Mouse (Mus musculus) thymus, adult 2 months (tissue): ENCODE measurements around the gene Strbp. TPM values are rescaled to one million over a fixed set of nuclear protein-coding genes. Genes with fewer than 3 reads are reported as not detected.

ENCODE experiments used
- DNase-seq: peaks from one replicate; pipeline ENCODE4 v3.0.0; 2021
- H3K27ac ChIP-seq: fragments of 200-500 bp; 2 replicates; pipeline ENCODE4 v1.5.1; 2012; ENCODE audit warnings: low read length, control low read depth; ENCODE audit not compliant: control insufficient read depth, insufficient read depth
- H3K27me3 ChIP-seq: fragments of 200-500 bp; 2 replicates; pipeline ENCODE4 v1.6.1; 2012; ENCODE audit warnings: mild to moderate bottlenecking, low read length, moderate library complexity, mixed read lengths; ENCODE audit not compliant: control insufficient read depth, insufficient read depth
- H3K36me3 ChIP-seq: fragments of 200-500 bp; 2 replicates; pipeline ENCODE4 v1.6.1; 2012; ENCODE audit warnings: mild to moderate bottlenecking, low read length, moderate library complexity; ENCODE audit not compliant: control insufficient read depth, insufficient read depth
- H3K4me1 ChIP-seq: fragments of 200-500 bp; replicated peaks from 2 replicates; pipeline ENCODE4 v1.6.1; 2012; ENCODE audit warnings: low read length; ENCODE audit not compliant: control insufficient read depth, insufficient read depth
- H3K4me3 ChIP-seq: fragments of 200-500 bp; 2 replicates; pipeline ENCODE4 v1.5.1; 2012; ENCODE audit warnings: mild to moderate bottlenecking, low read length, control low read depth, moderate library complexity; ENCODE audit not compliant: control insufficient read depth, insufficient read depth
- CTCF ChIP-seq: fragments of 200-500 bp; IDR thresholded peaks from 2 replicates; pipeline ENCODE4 v1.5.1; 2012; ENCODE audit warnings: mild to moderate bottlenecking, control low read depth, low read length, moderate library complexity, borderline replicate concordance; ENCODE audit not compliant: control insufficient read depth, poor library complexity, insufficient read depth; ENCODE audit errors: extremely low read depth
- POLR2A ChIP-seq: fragments of 200-500 bp; IDR thresholded peaks from 2 replicates; pipeline ENCODE4 v1.6.1; 2012; ENCODE audit warnings: mild to moderate bottlenecking, low read length, control low read depth, moderate library complexity; ENCODE audit not compliant: control insufficient read depth, poor library complexity, insufficient read depth; ENCODE audit errors: extremely low read depth
- WGBS: fragments of 180-500 bp; shearing (Covaris S2); methylation state at CpG from one replicate; pipeline ENCODE4 v1.1.7; 2018; 5-methylcytosine and 5-hydroxymethylcytosine counted together
- polyA plus RNA-seq: library from polyadenylated mRNA; depleted of rRNA; stranded (reverse); fragments of >200 nt; gene quantifications from 2 replicates; pipeline ENCODE4 v1.2.3, GENCODE M21; 2012

Strbp gene
- polyA plus RNA-seq, 1 experiment, result 10.6 TPM

GRCm38 (mm10) chr2:37649590-37649989, 54.1 kb downstream of the Strbp start:
- WGBS, result 97% methylated on average over 2 of the region's 2 CpGs
- TF ChIP-seq CTCF, result no peak
- no peak for TF ChIP-seq POLR2A
- Histone ChIP-seq H3K4me3 (no peak overlapping the region), H3K27me3 (no peaks in the 10 kb centered on the region), H3K27ac (no peak overlapping the region), H3K36me3 (no peaks in the 10 kb centered on the region), H3K4me1 (no peaks in the 10 kb centered on the region)
- no peak for DNase-seq

DNA sequence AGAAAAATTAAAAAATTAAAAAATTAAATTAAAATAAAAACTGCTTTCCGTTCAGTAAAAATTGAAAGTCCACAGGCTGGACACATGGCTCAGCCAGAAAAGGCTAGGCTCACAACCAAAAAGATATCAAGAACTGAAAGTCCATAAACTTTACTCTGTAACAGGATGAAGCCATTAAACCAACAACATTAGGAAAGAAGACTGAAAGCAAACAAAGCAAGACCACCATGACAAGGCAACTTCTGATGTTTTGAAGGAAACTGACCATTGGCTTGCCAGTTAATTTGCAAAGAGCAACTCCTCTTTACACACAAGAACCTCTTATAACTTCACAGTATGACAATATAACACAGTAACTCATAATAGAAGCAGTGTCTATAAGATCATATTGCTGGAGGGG, 54.7 kb downstream of the Strbp start:
- Histone ChIP-seq H3K27ac (no peak overlapping the region), H3K36me3 (no peaks in the 10 kb centered on the region), H3K27me3 (no peaks in the 10 kb centered on the region), H3K4me1 (no peaks in the 10 kb centered on the region), H3K4me3 (no peak overlapping the region)
- DNase-seq, result no peak
- WGBS, result 94% methylated on average over 1 of the region's 1 CpGs
- TF ChIP-seq CTCF, result no peak
- no peak for TF ChIP-seq POLR2A

DNA sequence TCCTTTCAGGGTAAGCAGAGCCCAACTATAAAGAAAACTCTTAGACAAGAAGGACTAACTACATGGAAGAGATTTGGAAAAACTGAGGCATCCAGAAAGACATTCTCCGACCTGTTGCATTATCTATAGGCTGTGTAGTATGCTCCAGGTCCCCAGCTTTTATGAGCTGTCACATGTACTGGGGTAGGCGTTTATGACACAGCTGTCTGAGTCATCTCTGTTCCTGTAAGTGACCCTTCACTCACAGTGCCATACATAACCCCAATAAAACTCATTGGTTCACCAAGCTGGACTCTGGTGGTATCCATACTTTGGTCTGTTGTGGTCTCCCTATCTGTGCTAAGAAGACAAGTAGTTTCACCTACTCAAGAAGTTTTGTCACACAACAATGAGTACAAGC, 80.3 kb downstream of the Strbp start:
- DNase-seq, result no peak
- H3K4me1 ChIP-seq, result no peaks in the 10 kb centered on the region
- H3K36me3 ChIP-seq, result peaks cover 10% of the 10 kb centered on the region; the same call in 1 of the 2 replicates
- H3K27me3 ChIP-seq, result no peaks in the 10 kb centered on the region
- no peak overlapping the region for H3K27ac ChIP-seq
- 94% methylated on average over 2 of the region's 2 CpGs for WGBS
- H3K4me3 ChIP-seq, result no peak overlapping the region
- TF ChIP-seq POLR2A (no peak), CTCF (no peak)

DNA sequence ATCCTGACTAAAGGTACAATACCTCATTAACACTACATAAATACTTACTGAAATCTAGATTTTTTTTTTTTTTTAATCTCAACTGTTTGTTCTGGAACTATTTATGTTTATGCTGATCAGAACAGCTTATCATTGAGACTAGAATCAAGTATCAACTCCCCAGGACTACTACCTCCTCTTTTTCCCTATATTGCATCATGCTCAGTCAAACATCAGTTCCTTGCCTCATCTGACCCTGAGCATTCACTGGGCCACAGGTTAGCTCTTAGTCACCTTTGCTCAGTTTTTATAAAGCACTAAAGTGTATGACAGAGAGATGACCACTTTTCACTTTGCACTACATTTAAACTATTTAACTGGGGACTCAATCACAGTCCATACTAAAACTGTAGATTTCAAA, 115.7 kb downstream of the Strbp start:
- H3K4me3 ChIP-seq, result no peak overlapping the region
- TF ChIP-seq POLR2A (no peak), CTCF (no peak)
- H3K36me3 ChIP-seq, result peaks cover 12% of the 10 kb centered on the region
- H3K27ac ChIP-seq, result no peak overlapping the region
- no peaks in the 10 kb centered on the region for H3K4me1 ChIP-seq
- no peaks in the 10 kb centered on the region for H3K27me3 ChIP-seq
- no peak for DNase-seq

GRCm38 (mm10) chr2:37578185-37578584, 125.5 kb downstream of the Strbp start:
- no peaks in the 10 kb centered on the region for H3K27me3 ChIP-seq
- DNase-seq, result no peak
- no peak overlapping the region for H3K27ac ChIP-seq
- H3K4me1 ChIP-seq, result no peaks in the 10 kb centered on the region
- TF ChIP-seq POLR2A (no peak), CTCF (no peak)
- WGBS, result 68% methylated on average over 2 of the region's 2 CpGs
- no peak overlapping the region for H3K4me3 ChIP-seq
- H3K36me3 ChIP-seq, result no peaks in the 10 kb centered on the region; the same call in 1 of the 2 replicates

DNA sequence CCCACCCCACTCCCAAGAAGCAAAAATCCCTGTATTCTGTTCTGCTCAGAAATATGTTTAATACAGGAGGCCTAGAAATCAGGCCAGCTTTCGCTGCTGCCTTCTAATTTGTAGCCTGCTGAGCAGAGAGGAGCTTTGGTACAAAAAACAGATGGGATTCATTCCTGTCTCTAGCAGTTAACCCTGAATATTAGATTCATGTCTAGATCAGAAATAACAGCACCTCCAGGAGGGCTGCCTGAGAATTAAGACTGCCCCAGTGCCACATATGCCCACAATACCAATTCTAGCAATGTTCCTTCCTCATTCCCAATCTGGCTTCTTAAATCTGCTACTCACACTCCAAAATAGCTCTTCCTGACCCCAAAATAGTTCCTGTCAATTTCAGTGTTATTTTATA, 127.0 kb downstream of the Strbp start:
- no peaks in the 10 kb centered on the region; the same call in 1 of the 2 replicates for H3K36me3 ChIP-seq
- WGBS, result 98% methylated on average over 1 of the region's 1 CpGs

GRCm38 (mm10) chr2:37572141-37572540, 131.5 kb downstream of the Strbp start:
- Histone ChIP-seq H3K36me3 (peaks cover 3% of the 10 kb centered on the region; the same call in 1 of the 2 replicates), H3K27me3 (no peaks in the 10 kb centered on the region), H3K4me1 (no peaks in the 10 kb centered on the region), H3K4me3 (no peak overlapping the region), H3K27ac (no peak overlapping the region)
- no peak for TF ChIP-seq CTCF
- WGBS, result 95% methylated on average over 2 of the region's 2 CpGs
- no peak for DNase-seq

More for the DNA sequence above, 127.0 kb downstream of the Strbp start:
- Histone ChIP-seq H3K4me1 (no peaks in the 10 kb centered on the region), H3K27me3 (no peaks in the 10 kb centered on the region), H3K4me3 (no peak overlapping the region), H3K27ac (no peak overlapping the region)
- no peak for DNase-seq
- TF ChIP-seq POLR2A (no peak), CTCF (no peak)
